Mouse (Mus musculus): ENCODE measurements around the gene Nmbr.

- TF ChIP-seq CTCF (IDR thresholded peaks at IDR 0.05; ENCODE audit: extremely low read depth, insufficient read depth, low read length): no peak
- no peak for TF ChIP-seq POLR2A (IDR thresholded peaks at IDR 0.05; ENCODE audit: extremely low read depth, insufficient read depth, low read length)
Observed at GRCm38 (mm10) chr10:14703830-14704420, 1.5 kb upstream of the Nmbr start.
